Mouse (Mus musculus) CH12.LX (cell line): ENCODE measurements around the gene Hfe2. TPM values are rescaled to one million over a fixed set of nuclear protein-coding genes. Genes with fewer than 3 reads are reported as not detected.
A peak's percentile ranks its signal among the peaks of the same experiment; 100 is the strongest.
"Not testable (repeated sequence)": the region's sequence is repeated elsewhere in the genome, so short reads cannot be mapped to it uniquely, and the experiment has no call there.

Source experiments
- DNase-seq: peaks from one replicate; pipeline ENCODE4 v3.0.0-alpha.2; 2013; ENCODE audit errors: extremely low read depth
- H3K27ac ChIP-seq: 2 replicates; pipeline ENCODE4 v1.5.1; 2012; ENCODE audit warnings: low read depth, mild to moderate bottlenecking, control low read depth, moderate library complexity; ENCODE audit not compliant: insufficient read depth
- H3K27me3 ChIP-seq: replicated peaks from 2 replicates; pipeline ENCODE3; 2012; ENCODE audit warnings: inconsistent platforms
- H3K36me3 ChIP-seq, 2 experiments: replicated peaks in 1 of 2; 2 replicates each; pipeline versions ENCODE3 to v1.6.1; 2012; ENCODE audit warnings: inconsistent platforms in 1 of 2, low read length in 1 of 2, mild to moderate bottlenecking in 1 of 2, mixed read lengths in 1 of 2, moderate library complexity in 1 of 2; ENCODE audit not compliant: control insufficient read depth in 1 of 2, insufficient read depth in 1 of 2
- H3K4me1 ChIP-seq, 2 experiments: 2 replicates each; pipeline ENCODE4 v1.6.1; 2012; ENCODE audit warnings: inconsistent platforms in 1 of 2, moderate library complexity in 1 of 2; ENCODE audit not compliant: insufficient read depth in 2 of 2, control insufficient read depth in 1 of 2
- H3K4me2 ChIP-seq: 2 replicates; pipeline ENCODE4 v1.6.1; 2012; ENCODE audit warnings: low read depth, mild to moderate bottlenecking, control low read depth; ENCODE audit not compliant: poor library complexity, insufficient read depth, severe bottlenecking
- H3K4me3 ChIP-seq, 3 experiments: fragments of 150-350 bp in 1 of 3; sonication (generic) in 1 of 3; replicated peaks in 1 of 3; 2 replicates each; pipeline versions ENCODE3 to v1.5.1; 2011 to 2012; ENCODE audit warnings: low read depth in 2 of 3, low read length in 2 of 3, mild to moderate bottlenecking in 2 of 3, moderate library complexity in 2 of 3, control low read depth in 1 of 3, improper control_type of control experiment in 1 of 3, inconsistent platforms in 1 of 3, mixed read lengths in 1 of 3; ENCODE audit not compliant: poor library complexity in 1 of 3
- H3K79me2 ChIP-seq: replicated peaks from 2 replicates; pipeline ENCODE4 v1.6.1; 2012; ENCODE audit warnings: mild to moderate bottlenecking, moderate library complexity; ENCODE audit not compliant: control insufficient read depth, poor library complexity, insufficient read depth, severe bottlenecking; ENCODE audit errors: extremely low read depth
- H3K9ac ChIP-seq: 2 replicates; pipeline ENCODE4 v1.6.1; 2012; ENCODE audit warnings: low read depth, mild to moderate bottlenecking, control low read depth, moderate library complexity; ENCODE audit not compliant: insufficient read depth
- H3K9me3 ChIP-seq: replicated peaks from 2 replicates; pipeline ENCODE3; 2012; ENCODE audit warnings: low read length, inconsistent platforms, mixed read lengths
- BHLHE40 ChIP-seq: IDR thresholded peaks from 2 replicates; pipeline ENCODE4 v1.6.1; 2011; ENCODE audit warnings: mild to moderate bottlenecking, low read depth, low read length, improper control_type of control experiment
- CTCF ChIP-seq, 2 experiments: IDR thresholded peaks in 1 of 2; conservative IDR thresholded peaks in 1 of 2; 2 replicates each; pipeline ENCODE4 v1.5.1; 2011 to 2012; ENCODE audit warnings: low read depth in 2 of 2, low read length in 2 of 2, improper control_type of control experiment in 1 of 2, inconsistent platforms in 1 of 2, mild to moderate bottlenecking in 1 of 2, moderate library complexity in 1 of 2
- ELF1 ChIP-seq: IDR thresholded peaks from 2 replicates; pipeline ENCODE4 v1.6.1; 2014; ENCODE audit warnings: low read depth, mild to moderate bottlenecking, inconsistent platforms, low read length, improper control_type of control experiment
- ETS1 ChIP-seq: conservative IDR thresholded peaks from 2 replicates; pipeline ENCODE4 v1.6.1; 2012; ENCODE audit warnings: low read depth, mild to moderate bottlenecking, inconsistent platforms, low read length, improper control_type of control experiment, moderate library complexity
- GABPA ChIP-seq: IDR thresholded peaks from 2 replicates; pipeline ENCODE4 v1.6.1; 2012; ENCODE audit warnings: low read depth, low read length, improper control_type of control experiment, inconsistent platforms; ENCODE audit not compliant: insufficient replicate concordance
- HCFC1 ChIP-seq: IDR thresholded peaks from 2 replicates; pipeline ENCODE4 v1.6.1; 2012; ENCODE audit warnings: low read depth, mild to moderate bottlenecking, inconsistent platforms, low read length, improper control_type of control experiment
- KAT2A ChIP-seq: IDR thresholded peaks from 2 replicates; pipeline ENCODE4 v1.6.1; 2012; ENCODE audit warnings: low read length, improper control_type of control experiment, inconsistent platforms; ENCODE audit not compliant: insufficient replicate concordance
- MAX ChIP-seq: IDR thresholded peaks from 2 replicates; pipeline ENCODE4 v1.6.1; 2011; ENCODE audit warnings: low read length, improper control_type of control experiment
- MYC ChIP-seq: IDR thresholded peaks from 2 replicates; pipeline ENCODE4 v1.6.1; 2011; ENCODE audit warnings: low read depth, mild to moderate bottlenecking, improper control_type of control experiment, low read length
- NELFE ChIP-seq: IDR thresholded peaks from 2 replicates; pipeline ENCODE4 v1.6.1; 2011; ENCODE audit warnings: low read depth, low read length, improper control_type of control experiment
- RCOR1 ChIP-seq: conservative IDR thresholded peaks from 2 replicates; pipeline ENCODE4 v1.6.1; 2012; ENCODE audit warnings: low read depth, mild to moderate bottlenecking, inconsistent platforms, low read length, improper control_type of control experiment
- SIN3A ChIP-seq: IDR thresholded peaks from 2 replicates; pipeline ENCODE4 v1.6.1; 2012; ENCODE audit warnings: low read length, improper control_type of control experiment, inconsistent platforms
- SMC3 ChIP-seq: IDR thresholded peaks from 2 replicates; pipeline ENCODE4 v1.6.1; 2011; ENCODE audit warnings: low read depth, low read length, improper control_type of control experiment
- TBP ChIP-seq: conservative IDR thresholded peaks from 2 replicates; pipeline ENCODE4 v1.6.1; 2011; ENCODE audit warnings: low read depth, low read length, improper control_type of control experiment
- UBTF ChIP-seq: IDR thresholded peaks from 2 replicates; pipeline ENCODE4 v1.6.1; 2012; ENCODE audit warnings: low read depth, mild to moderate bottlenecking, inconsistent platforms, low read length, improper control_type of control experiment, moderate library complexity
- USF1 ChIP-seq: IDR thresholded peaks from 2 replicates; pipeline ENCODE4 v1.6.1; 2014; ENCODE audit warnings: low read depth, mild to moderate bottlenecking, inconsistent platforms, low read length, improper control_type of control experiment
- ZMIZ1 ChIP-seq: IDR thresholded peaks from 2 replicates; pipeline ENCODE4 v1.6.1; 2012; ENCODE audit warnings: low read depth, mild to moderate bottlenecking, inconsistent platforms, low read length, improper control_type of control experiment
- dilution Hi-C: fragments of 300-500 bp; cut with MboI; formaldehyde crosslinking; loops from 2 replicates; pipeline ENCODE4 v1.14.3; 2020; ENCODE audit warnings: low sequenced_read_pairs; ENCODE audit not compliant: extremely low pct_unique_long_range_greater_than_20kb, extremely low pct_ligation_motif_present
- in situ Hi-C: fragments of 300-500 bp; cut with MboI; formaldehyde crosslinking; loops from 3 replicates; pipeline ENCODE4 v1.14.3; 2019; ENCODE audit warnings: low sequenced_read_pairs, low pct_ligation_motif_present, low pct_unique_long_range_greater_than_20kb, mixed read lengths
- polyA plus RNA-seq: library from polyadenylated mRNA; unstranded; fragments of >175 nt; gene quantifications from 2 replicates; pipeline ENCODE4 v1.2.1, GENCODE M21; 2012; ENCODE audit warnings: low read depth; ENCODE audit not compliant: insufficient read length
- total RNA-seq, 2 experiments: library from RNA; depleted of rRNA; stranded (reverse); fragments of 300-350 nt in 1 of 2; fragments of >200 nt in 1 of 2; gene quantifications; 2 replicates each; pipeline ENCODE4 v1.2.3; 2012 to 2014

The Hfe2 gene
- total and polyA plus RNA-seq, 3 experiments = not detected

GRCm38 (mm10) chr3:96482451-96482850 lies 42.5 kb upstream of the Hfe2 start (continued):
- TF ChIP-seq ZMIZ1 = no peak

GRCm38 (mm10) chr3:96483044-96483443 lies 41.9 kb upstream of the Hfe2 start:
- TF ChIP-seq CTCF (conservative IDR thresholded peaks at IDR 0.05 in 1 of 2, IDR thresholded peaks at IDR 0.05 in 1 of 2; ENCODE audit: low read depth in 2 of 2, low read length in 2 of 2) (peak; percentile 32 to 49; a peak in 2 of 4 replicates), TBP (0 out of 2 replicates have a peak, but pooled peaks have one; percentile 31), MYC (0 out of 2 replicates have a peak, but pooled peaks have one; percentile 32)
- TF ChIP-seq, all 38 proteins: peak for 3; not testable (repeated sequence) for 35
- H3K4me2 ChIP-seq, H3K4me3 ChIP-seq, in situ Hi-C loops, H3K79me2 ChIP-seq, DNase-seq, H3K9me3 ChIP-seq, dilution Hi-C loops, H3K27ac ChIP-seq, H3K36me3 ChIP-seq, H3K9ac ChIP-seq: not testable (repeated sequence)
- H3K4me1 ChIP-seq = peaks cover 0 to 19% of the 10 kb centered on the region in 2 experiments; a peak in 2 of 4 replicates
- peaks cover 31% of the 10 kb centered on the region for H3K27me3 ChIP-seq

- Histone ChIP-seq H3K36me3 (no peaks in the 10 kb centered on the region), H3K27me3 (peaks cover 27% of the 10 kb centered on the region), H3K4me1 (peaks cover 0 to 19% of the 10 kb centered on the region in 2 experiments; a peak in 2 of 4 replicates), H3K4me2 (no peak overlapping the region), H3K79me2 (no peaks in the 10 kb centered on the region), H3K4me3 (no peak overlapping the region), H3K27ac (no peak overlapping the region), H3K9me3 (peaks cover 2% of the 10 kb centered on the region), H3K9ac (no peak overlapping the region)
- no peak for DNase-seq
- in situ Hi-C loops = no loop called here
- dilution Hi-C loops = no loop called here
- TF ChIP-seq KAT2A (no peak), USF1 (no peak), GABPA (no peak), ELF1 (no peak), RCOR1 (no peak), SMC3 (no peak), BHLHE40 (no peak), CTCF (conservative IDR thresholded peaks at IDR 0.05 in 1 of 2, IDR thresholded peaks at IDR 0.05 in 1 of 2; ENCODE audit: low read depth in 2 of 2, low read length in 2 of 2) (no peak), UBTF (no peak), HCFC1 (no peak), MAX (no peak), NELFE (no peak), ZMIZ1 (no peak), SIN3A (no peak), ETS1 (no peak)
These were observed 41.0 kb upstream of the Hfe2 start for GRCm38 (mm10) chr3:96483946-96484345.
